Mouse (Mus musculus) embryonic facial prominence, embryonic 11.5 days (tissue): ENCODE results near the gene Nedd4. TPM values are rescaled to one million over a fixed set of nuclear protein-coding genes. Genes with fewer than 3 reads are reported as not detected.
"Not testable (repeated sequence)": the region's sequence is repeated elsewhere in the genome, so short reads cannot be mapped to it uniquely, and the experiment has no call there.

ENCODE experiments used
- ATAC-seq: fragments of 200-750 bp; cut with Nextera tagmentation; replicated peaks from 2 replicates; pipeline ENCODE4 v1.8.0; 2017; ENCODE audit warnings: low read depth; ENCODE audit not compliant: insufficient number of reproducible peaks, low FRiP score, low TSS enrichment
- DNase-seq: peaks from one replicate; pipeline ENCODE4 v3.0.0-alpha.2; 2015; ENCODE audit warnings: low spot score
- H3K27ac ChIP-seq: fragments of 300-500 bp; sonication (generic); replicated peaks from 2 replicates; pipeline ENCODE4 v1.5.1; 2014; ENCODE audit warnings: mild to moderate bottlenecking, low read depth, low read length, control low read depth
- H3K27me3 ChIP-seq: fragments of 300-500 bp; sonication (generic); 2 replicates; pipeline ENCODE4 v1.6.1; 2014; ENCODE audit warnings: mild to moderate bottlenecking, low read length, moderate library complexity, mixed read lengths; ENCODE audit not compliant: control insufficient read depth, insufficient read depth
- H3K36me3 ChIP-seq: fragments of 300-500 bp; sonication (generic); replicated peaks from 2 replicates; pipeline ENCODE4 v1.6.1; 2014; ENCODE audit warnings: low read depth, mild to moderate bottlenecking, low read length, moderate library complexity, mixed read lengths; ENCODE audit not compliant: control insufficient read depth, insufficient read depth
- H3K4me1 ChIP-seq: fragments of 300-500 bp; sonication (generic); 2 replicates; pipeline ENCODE4 v1.6.1; 2014; ENCODE audit warnings: low read length, mixed read lengths; ENCODE audit not compliant: control insufficient read depth, insufficient read depth
- H3K4me2 ChIP-seq: fragments of 300-500 bp; sonication (generic); 2 replicates; pipeline ENCODE4 v1.6.1; 2014; ENCODE audit warnings: low read depth, mild to moderate bottlenecking, control low read depth, low read length, moderate library complexity
- H3K4me3 ChIP-seq: fragments of 300-500 bp; sonication (generic); 2 replicates; pipeline ENCODE4 v1.5.1; 2014; ENCODE audit warnings: low read depth, low read length, control low read depth
- H3K9ac ChIP-seq: fragments of 300-500 bp; sonication (generic); replicated peaks from 2 replicates; pipeline ENCODE4 v1.6.1; 2014; ENCODE audit warnings: mild to moderate bottlenecking, control low read depth, low read length
- H3K9me3 ChIP-seq: fragments of 300-500 bp; sonication (generic); replicated peaks from 2 replicates; pipeline ENCODE4 v1.6.1; 2016; ENCODE audit warnings: mild to moderate bottlenecking, low read length, inconsistent platforms, mixed read lengths; ENCODE audit not compliant: control insufficient read depth
- WGBS: fragments of 180-500 bp; shearing (Covaris S2); extraction: QIAGEN DNeasy Blood & Tissue Kit; methylation state at CpG from one replicate; pipeline ENCODE4 v1.1.7; 2014; 5-methylcytosine and 5-hydroxymethylcytosine counted together
- polyA plus RNA-seq: library from polyadenylated mRNA; unstranded; fragments of >200 nt; fragmentation: Nextera tagmentation; extraction: Ambion mirVana; gene quantifications from 2 replicates; pipeline ENCODE4 v1.2.1, GENCODE M21; 2014

Nedd4 gene
- polyA plus RNA-seq, 1 experiment from 2014 or later: 859 TPM

GRCm38 (mm10) chr9:72642756-72643447 is 19.2 kb upstream of the Nedd4 start:
- DNase-seq, H3K27me3 ChIP-seq, H3K27ac ChIP-seq, H3K9ac ChIP-seq, H3K4me1 ChIP-seq, H3K9me3 ChIP-seq, ATAC-seq, H3K4me3 ChIP-seq, H3K4me2 ChIP-seq, H3K36me3 ChIP-seq: not testable (repeated sequence)
- 85% methylated on average over 4 of the region's 4 CpGs for WGBS

DNA sequence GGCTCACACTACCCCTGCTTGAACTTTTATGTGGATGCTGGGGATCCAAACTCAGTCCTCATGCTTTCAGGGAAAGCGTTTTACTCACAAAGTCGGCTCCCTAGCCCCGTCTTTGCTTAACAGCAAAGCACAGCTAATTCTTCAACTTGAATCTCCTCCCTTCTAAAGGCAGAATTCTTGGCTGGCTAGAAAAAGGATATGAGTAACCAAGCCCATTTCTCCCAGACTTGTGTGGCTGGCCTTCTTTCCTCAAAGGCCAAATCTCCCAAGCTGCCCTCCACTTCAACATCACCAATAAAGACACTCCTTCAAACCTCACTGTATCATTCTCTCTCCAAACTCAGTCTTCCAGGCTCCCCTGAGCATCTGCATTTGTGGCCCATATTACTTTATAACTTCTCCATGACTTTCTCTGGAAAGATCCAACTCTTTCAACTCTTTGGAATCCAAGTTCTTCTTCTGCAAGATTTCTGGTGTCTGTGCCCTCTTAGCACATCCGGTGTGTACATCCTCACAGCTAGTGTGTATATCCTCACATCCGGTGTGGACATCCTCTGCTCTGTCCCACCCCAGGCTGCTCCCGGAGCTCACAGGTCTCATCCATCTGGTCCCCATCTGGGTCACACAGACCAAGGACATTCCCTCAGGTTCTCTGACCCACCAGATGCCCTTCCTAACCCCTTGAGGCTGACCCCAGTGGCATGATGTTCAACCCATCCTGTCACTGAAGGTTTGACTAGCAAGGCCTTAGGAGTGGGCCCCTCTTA is 18.3 kb upstream of the Nedd4 start:
- Histone ChIP-seq H3K4me2 (no peak overlapping the region), H3K9me3 (no peaks in the 10 kb centered on the region), H3K27me3 (no peaks in the 10 kb centered on the region), H3K4me3 (no peak overlapping the region), H3K4me1 (0 out of 2 replicates have a peak, but pooled peaks cover 2% of the 10 kb centered on the region), H3K36me3 (no peaks in the 10 kb centered on the region), H3K9ac (no peak overlapping the region), H3K27ac (0 out of 2 replicates have a peak overlapping the region, but pooled peaks have one; percentile 3)
- ATAC-seq: no peak
- no peak for DNase-seq
- 61% methylated on average over 6 of the region's 6 CpGs for WGBS

- Histone ChIP-seq H3K9ac (no peak overlapping the region), H3K9me3 (no peaks in the 10 kb centered on the region), H3K36me3 (no peaks in the 10 kb centered on the region), H3K4me1 (0 out of 2 replicates have a peak, but pooled peaks cover 2% of the 10 kb centered on the region), H3K27me3 (no peaks in the 10 kb centered on the region), H3K27ac (0 out of 2 replicates have a peak overlapping the region, but pooled peaks have one; percentile 3), H3K4me3 (no peak overlapping the region), H3K4me2 (no peak overlapping the region)
- WGBS: 18% methylated on average over 6 of the region's 6 CpGs
- DNase-seq: no peak
- no peak for ATAC-seq
Measured at GRCm38 (mm10) chr9:72644418-72645110, 17.6 kb upstream of the Nedd4 start.

- H3K9me3 ChIP-seq: no peaks in the 10 kb centered on the region
- H3K27ac ChIP-seq: no peak overlapping the region
- DNase-seq (no peak), ATAC-seq (no peak)
- H3K4me2 ChIP-seq: no peak overlapping the region
- 68% methylated on average over 2 of the region's 2 CpGs for WGBS
- no peaks in the 10 kb centered on the region for H3K27me3 ChIP-seq
- H3K4me1 ChIP-seq: peaks cover 3% of the 10 kb centered on the region; the same call in 1 of the 2 replicates
- no peaks in the 10 kb centered on the region for H3K36me3 ChIP-seq
- no peak overlapping the region for H3K9ac ChIP-seq
- no peak overlapping the region for H3K4me3 ChIP-seq
Measured at GRCm38 (mm10) chr9:72649781-72650180, 12.4 kb upstream of the Nedd4 start.

- peak overlapping the region; percentile 75 for H3K27ac ChIP-seq
- no peaks in the 10 kb centered on the region for H3K27me3 ChIP-seq
- H3K36me3 ChIP-seq: no peaks in the 10 kb centered on the region
- ATAC-seq (peak; percentile 87), DNase-seq (peak; percentile 89)
- no peak overlapping the region for H3K4me3 ChIP-seq
- H3K4me2 ChIP-seq: no peak overlapping the region
- H3K9ac ChIP-seq: no peak overlapping the region
- 9% methylated on average over 8 of the region's 8 CpGs for WGBS
- H3K9me3 ChIP-seq: no peaks in the 10 kb centered on the region
- peaks cover 6% of the 10 kb centered on the region for H3K4me1 ChIP-seq
Measured at GRCm38 (mm10) chr9:72652961-72653360, 9.2 kb upstream of the Nedd4 start.

DNA sequence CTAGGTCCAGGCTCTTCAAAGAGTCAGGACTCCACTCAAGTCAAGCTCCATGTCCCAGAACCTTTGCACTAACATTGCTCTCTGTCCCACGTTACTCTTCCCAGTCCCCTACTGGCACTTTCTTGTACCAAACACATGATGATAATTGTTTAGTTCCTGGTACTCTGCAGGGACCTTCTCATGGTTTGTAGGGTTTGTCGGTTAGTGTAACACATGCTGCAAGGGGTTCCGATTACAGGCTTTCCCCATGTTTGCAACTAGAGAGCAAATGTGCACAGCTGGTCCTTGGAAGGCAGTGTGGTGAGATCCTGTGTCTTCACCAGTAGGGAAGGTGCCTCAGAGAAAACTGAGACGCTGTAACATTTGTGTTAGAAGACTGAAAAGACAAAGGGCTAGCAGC is 8.6 kb upstream of the Nedd4 start:
- H3K9me3 ChIP-seq: no peaks in the 10 kb centered on the region
- H3K4me1 ChIP-seq: peaks cover 6% of the 10 kb centered on the region
- DNase-seq: peak; percentile 73
- H3K4me3 ChIP-seq: no peak overlapping the region
- no peaks in the 10 kb centered on the region for H3K27me3 ChIP-seq
- WGBS: 14% methylated on average over 4 of the region's 4 CpGs
- no peak overlapping the region for H3K9ac ChIP-seq
- no peaks in the 10 kb centered on the region for H3K36me3 ChIP-seq
- H3K4me2 ChIP-seq: no peak overlapping the region
- H3K27ac ChIP-seq: peak overlapping the region; percentile 75
- ATAC-seq: peak; percentile 27

- Histone ChIP-seq H3K27ac (peak overlapping the region; percentile 65), H3K9ac (no peak overlapping the region), H3K36me3 (no peaks in the 10 kb centered on the region), H3K4me1 (peaks cover 6% of the 10 kb centered on the region), H3K4me3 (no peak overlapping the region), H3K4me2 (no peak overlapping the region), H3K9me3 (no peaks in the 10 kb centered on the region), H3K27me3 (no peaks in the 10 kb centered on the region)
- peak; percentile 68 for DNase-seq
- WGBS: 73% methylated on average over 6 of the region's 6 CpGs
- no peak for ATAC-seq
Measured at GRCm38 (mm10) chr9:72654593-72655242, 7.4 kb upstream of the Nedd4 start.
